Mouse (Mus musculus) CH12.LX (cell line): Measurements from ENCODE around the gene Stk33.

ENCODE experiments used
- CHD1 ChIP-seq: IDR thresholded peaks from 2 replicates; pipeline ENCODE4 v1.6.1; 2012; ENCODE audit warnings: low read depth, low read length, improper control_type of control experiment, inconsistent platforms
- CTCF ChIP-seq, 2 experiments: IDR thresholded peaks in 1 of 2; conservative IDR thresholded peaks in 1 of 2; 2 replicates each; pipeline ENCODE4 v1.5.1; 2011 to 2012; ENCODE audit warnings: low read depth in 2 of 2, low read length in 2 of 2, improper control_type of control experiment in 1 of 2, inconsistent platforms in 1 of 2, mild to moderate bottlenecking in 1 of 2, moderate library complexity in 1 of 2
- EP300 ChIP-seq: IDR thresholded peaks from 2 replicates; pipeline ENCODE4 v1.6.1; 2011; ENCODE audit warnings: low read length, improper control_type of control experiment
- JUND ChIP-seq: conservative IDR thresholded peaks from 2 replicates; pipeline ENCODE4 v1.6.1; 2011; ENCODE audit warnings: low read depth, low read length, improper control_type of control experiment
- PAX5 ChIP-seq: IDR thresholded peaks from 2 replicates; pipeline ENCODE4 v1.6.1; 2012; ENCODE audit warnings: low read length, inconsistent platforms, mixed read lengths
- POLR2A ChIP-seq: IDR thresholded peaks from 2 replicates; pipeline ENCODE4 v1.6.1; 2011; ENCODE audit warnings: low read depth, mild to moderate bottlenecking, improper control_type of control experiment, low read length
- POLR2AphosphoS2 ChIP-seq: IDR thresholded peaks from 2 replicates; pipeline ENCODE4 v1.6.1; 2011; ENCODE audit warnings: low read depth, low read length, improper control_type of control experiment
- TBP ChIP-seq: conservative IDR thresholded peaks from 2 replicates; pipeline ENCODE4 v1.6.1; 2011; ENCODE audit warnings: low read depth, low read length, improper control_type of control experiment
- UBTF ChIP-seq: IDR thresholded peaks from 2 replicates; pipeline ENCODE4 v1.6.1; 2012; ENCODE audit warnings: low read depth, mild to moderate bottlenecking, inconsistent platforms, low read length, improper control_type of control experiment, moderate library complexity
- USF1 ChIP-seq: IDR thresholded peaks from 2 replicates; pipeline ENCODE4 v1.6.1; 2014; ENCODE audit warnings: low read depth, mild to moderate bottlenecking, inconsistent platforms, low read length, improper control_type of control experiment

DNA sequence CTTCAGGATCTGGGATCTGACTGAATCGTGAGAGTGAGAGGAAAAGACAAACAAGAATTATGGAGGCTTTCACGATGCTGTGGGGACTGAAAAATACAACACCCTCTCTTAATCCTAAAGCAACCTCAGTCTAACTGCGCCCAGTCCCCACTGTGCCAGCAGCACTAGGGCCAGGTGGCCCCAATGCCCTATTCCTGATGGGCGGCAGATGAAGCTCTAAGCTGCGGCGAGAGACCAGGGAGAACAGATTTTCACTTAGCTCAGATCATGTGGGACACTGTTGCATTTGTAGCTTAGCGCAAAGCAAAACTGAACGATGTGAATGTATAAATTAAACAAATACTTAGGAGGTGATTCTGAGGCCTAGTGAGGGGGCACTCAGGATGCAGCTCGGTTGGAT, 113.7 kb downstream of the Stk33 start:
- TF ChIP-seq CTCF (conservative IDR thresholded peaks at IDR 0.05 in 1 of 2, IDR thresholded peaks at IDR 0.05 in 1 of 2; ENCODE audit: low read depth in 2 of 2, low read length in 2 of 2) (no peak), JUND (no peak), USF1 (no peak), CHD1 (no peak), POLR2AphosphoS2 (no peak), EP300 (no peak), POLR2A (no peak), PAX5 (no peak), UBTF (no peak), TBP (no peak)
